Mouse (Mus musculus) heart, postnatal 25 days (tissue): ENCODE measurements around the gene Plekha7. TPM values are rescaled to one million over a fixed set of nuclear protein-coding genes. Genes with fewer than 3 reads are reported as not detected.

ENCODE experiments used
- DNase-seq: peaks from one replicate; pipeline ENCODE4 v3.0.0; 2022; ENCODE audit warnings: low spot score
- intact Hi-C: fragments of 180-260 bp; cut with DNase I; formaldehyde crosslinking; loops from one replicate; pipeline ENCODE4 v1.15.1; 2025
- total RNA-seq, 2 experiments: library from RNA; stranded (reverse); gene quantifications; 2 replicates each; pipeline ENCODE4 v1.2.3; 2021

Gene Plekha7
- total RNA-seq, 2 experiments from 2014 or later, result 6.7 to 6.8 TPM

DNA sequence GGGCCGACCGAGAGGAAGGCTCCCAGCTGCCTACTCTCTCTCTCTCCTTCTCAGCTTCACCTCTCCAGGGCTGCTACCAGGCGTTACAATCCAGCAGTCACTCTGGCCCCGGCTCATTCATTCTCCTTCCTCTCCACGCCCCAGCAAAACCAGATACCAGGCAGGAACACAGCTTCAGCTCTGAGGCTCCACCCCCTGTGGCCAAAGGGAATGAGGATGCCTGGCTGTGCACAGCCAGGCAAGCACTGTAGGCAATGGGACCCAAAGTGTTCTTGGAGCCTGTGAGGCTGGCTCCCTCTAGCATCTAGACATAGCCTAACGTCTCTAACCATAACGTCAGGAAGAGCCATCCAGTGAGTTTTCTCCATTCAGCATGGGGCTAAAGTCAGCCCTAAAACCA, 109.8 kb downstream of the Plekha7 start:
- DNase-seq, result no peak
- intact Hi-C loops, result loop anchor here (2.0 kb wide), 1 partner anchor 36 kb away; no protein-coding TSS in a partner anchor

DNA sequence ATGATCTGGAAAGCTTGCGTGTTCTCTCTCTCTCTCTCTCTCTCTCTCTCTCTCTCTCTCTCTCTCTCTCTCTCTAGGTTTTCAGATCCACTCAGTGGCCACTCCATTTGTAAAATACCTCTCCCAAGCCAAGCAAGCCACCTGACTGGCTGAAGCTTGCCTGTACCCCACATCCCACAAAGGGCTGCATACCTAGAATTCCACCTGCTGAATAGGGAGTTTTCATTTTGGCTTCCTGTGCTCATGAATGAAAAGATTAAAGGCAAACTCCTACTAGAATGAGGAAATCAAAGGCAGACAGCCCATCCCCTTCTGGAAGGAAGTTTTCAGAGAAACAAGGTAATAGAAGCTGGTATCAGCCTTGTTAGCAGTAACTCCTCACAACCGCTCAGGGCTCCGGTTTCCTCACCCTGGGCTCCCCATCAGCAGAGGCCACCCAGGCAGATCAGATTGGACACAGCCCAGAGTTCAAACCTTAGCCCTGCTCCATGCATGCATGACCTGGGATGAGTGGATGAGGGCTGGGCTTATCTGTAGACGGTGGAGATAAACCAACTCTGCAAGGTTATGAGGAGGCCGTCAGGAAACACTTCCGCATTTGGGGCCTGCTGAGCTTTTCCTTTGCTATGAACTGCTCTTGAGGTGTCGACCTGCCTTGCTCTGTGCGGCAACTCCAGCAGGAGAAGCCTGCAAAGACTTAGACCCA, 111.0 kb downstream of the Plekha7 start:
- DNase-seq, result no peak
- intact Hi-C loops, result no loop called here

DNA sequence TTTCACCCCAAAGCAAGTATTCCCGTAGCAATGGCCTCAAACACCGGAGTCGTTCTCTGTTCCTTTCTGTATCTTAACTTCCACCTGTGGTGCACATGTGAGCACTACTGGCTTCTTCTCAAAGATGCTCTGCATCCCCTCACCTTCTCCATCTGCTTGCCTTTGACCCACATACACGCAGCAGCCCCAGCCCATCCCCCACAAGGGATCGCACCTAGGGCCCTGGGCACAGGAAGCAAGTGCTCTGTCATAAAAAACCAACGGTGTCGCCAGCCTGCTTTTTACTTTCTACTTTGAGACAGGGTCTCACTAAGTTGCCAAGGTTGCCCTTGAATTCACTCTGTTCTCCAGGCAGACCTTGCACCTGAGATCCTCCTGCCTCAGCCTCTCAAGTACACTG, 113.2 kb downstream of the Plekha7 start:
- no peak for DNase-seq
- intact Hi-C loops, result no loop called here

DNA sequence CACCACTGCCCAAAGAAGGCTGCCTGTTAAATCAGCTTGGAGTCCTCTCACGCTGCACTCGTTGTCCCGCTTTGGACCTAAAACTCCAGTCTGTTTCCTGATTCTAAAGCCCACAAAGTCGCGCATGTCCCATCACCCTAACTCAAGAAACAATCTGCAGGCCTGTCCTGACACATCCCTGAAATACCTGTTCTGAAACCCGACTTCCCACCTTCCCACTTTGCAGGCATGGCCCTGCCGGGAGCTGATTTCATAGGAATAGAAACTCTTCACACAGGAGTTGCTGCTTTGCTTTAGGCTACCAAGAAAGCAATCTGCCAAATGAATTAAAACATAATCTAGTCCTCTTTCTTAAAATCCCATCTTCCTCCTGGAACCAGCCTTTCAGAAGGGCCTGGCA, 115.2 kb downstream of the Plekha7 start:
- intact Hi-C loops, result no loop called here
- DNase-seq, result no peak

DNA sequence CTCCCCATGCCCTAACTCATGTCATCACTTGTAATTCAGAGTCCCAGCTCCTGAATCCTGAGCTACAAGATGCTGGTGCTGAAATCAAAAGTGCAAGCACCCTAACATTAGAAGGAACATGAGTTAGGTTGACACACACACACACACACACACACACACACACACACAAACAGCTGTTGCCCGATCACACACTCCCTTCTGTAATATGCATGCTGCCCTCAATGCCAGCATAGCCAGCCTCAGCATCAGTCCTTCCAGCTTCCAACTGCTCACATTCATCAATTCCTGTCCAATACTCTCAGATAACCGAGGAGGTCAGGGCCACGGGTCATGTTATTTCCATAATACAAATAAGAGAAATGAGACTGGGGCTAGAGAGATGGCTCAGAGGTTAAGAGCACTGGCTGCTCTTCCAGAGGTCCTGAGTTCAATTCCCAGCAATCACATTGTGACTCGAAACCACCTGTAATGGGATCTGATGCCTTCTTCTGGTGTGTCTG, 116.0 kb downstream of the Plekha7 start:
- intact Hi-C loops, result no loop called here
- DNase-seq, result no peak

DNA sequence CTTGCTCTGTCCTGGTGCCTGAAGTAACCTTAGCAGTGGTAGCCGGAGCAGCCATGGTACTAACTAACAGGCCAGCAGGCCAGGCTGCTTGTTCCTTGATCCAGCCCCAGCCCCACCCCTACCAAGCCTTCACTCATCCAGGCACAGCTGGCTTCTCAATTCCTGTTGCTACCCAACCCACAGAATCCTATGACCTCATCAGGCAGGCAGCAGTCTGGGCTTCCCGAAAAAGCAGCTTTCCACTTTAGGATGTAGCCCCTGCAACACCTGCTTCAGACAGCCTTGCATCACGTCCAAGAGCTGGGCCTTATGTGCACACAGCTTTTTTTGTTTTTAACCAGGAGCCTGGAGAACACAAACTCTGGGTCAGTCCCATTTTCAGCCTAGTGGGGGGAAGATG, 117.0 kb downstream of the Plekha7 start:
- intact Hi-C loops, result no loop called here

DNA sequence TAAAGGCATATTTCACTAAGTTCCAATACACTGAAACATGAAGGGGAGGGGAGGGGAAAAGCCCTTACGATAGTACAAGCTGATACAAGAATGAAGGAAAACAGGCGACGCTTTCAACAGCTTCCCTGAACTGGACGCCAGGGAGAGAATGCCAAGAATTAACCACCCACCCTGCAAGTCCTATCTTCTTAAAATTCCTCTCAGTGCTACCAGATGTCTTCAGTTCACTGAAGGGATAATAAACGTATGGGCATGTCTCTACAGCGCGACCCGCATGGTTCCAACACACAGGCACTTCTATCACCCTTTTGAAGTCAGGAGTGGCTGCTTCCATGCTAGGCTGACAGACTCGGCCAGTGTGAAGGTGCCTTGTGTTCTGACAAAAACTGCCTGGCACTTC, 118.5 kb downstream of the Plekha7 start:
- no peak for DNase-seq

More for the DNA sequence above, 117.0 kb downstream of the Plekha7 start:
- DNase-seq, result no peak

DNA sequence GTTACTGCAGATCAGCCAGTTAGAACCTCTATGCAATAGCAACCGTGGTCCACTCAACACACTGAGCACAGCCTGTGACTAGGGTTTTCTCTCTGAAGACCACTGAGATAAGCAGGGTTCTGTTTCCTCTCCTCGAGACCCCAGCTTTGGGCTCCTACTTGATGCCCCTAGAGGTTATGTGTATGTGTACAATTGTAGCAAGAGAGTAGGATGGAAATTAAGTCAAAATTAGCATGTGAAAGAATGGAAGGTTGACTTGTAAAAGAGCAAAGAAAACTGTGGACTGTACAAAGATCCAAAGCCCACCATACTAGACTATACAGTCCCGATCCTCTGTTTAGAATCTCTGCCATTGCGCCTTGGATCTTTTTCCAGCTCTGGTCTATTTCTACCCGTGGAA, 119.8 kb downstream of the Plekha7 start:
- intact Hi-C loops, result no loop called here
- no peak for DNase-seq

More for the DNA sequence above, 118.5 kb downstream of the Plekha7 start:
- intact Hi-C loops, result no loop called here

DNA sequence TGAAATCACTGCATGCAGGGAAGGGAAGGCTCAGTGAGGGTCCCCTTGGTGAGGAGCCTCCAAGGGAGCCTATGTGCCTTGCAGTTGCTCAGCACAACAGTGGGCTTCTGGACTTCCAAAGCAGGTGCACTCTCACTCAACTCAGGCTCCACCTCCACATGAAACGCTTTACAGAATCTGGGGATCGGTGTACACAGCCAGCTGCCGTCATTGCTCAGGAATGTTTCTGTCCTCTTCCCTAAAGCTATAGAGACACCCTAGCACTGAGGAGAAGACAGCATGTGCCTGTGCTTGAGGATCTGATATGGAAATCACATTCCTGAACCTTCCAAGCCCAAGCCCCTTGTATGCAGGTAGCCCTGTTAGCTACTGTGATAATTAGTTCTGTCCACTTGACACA, 120.7 kb downstream of the Plekha7 start:
- intact Hi-C loops, result no loop called here
- no peak for DNase-seq

DNA sequence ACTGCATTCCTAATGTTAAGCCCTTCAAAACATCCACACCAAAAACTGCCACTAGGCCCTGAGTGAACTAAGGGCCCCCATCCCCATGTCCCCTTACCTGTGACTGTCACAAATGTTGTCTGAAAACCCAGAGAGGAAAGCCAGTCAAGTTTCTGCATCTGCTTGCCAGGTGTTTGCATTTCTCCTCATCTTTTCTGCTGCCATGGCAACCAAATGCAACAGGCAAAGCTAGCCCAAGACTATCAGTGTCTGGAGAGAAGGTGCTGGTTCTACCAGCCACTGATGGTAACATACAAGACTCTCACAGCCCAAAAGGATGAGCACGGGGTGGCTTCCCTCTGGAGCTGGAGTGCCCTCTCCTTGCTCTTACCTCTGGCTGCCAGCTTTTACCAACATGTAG, 121.3 kb downstream of the Plekha7 start:
- no peak for DNase-seq
- intact Hi-C loops, result no loop called here

DNA sequence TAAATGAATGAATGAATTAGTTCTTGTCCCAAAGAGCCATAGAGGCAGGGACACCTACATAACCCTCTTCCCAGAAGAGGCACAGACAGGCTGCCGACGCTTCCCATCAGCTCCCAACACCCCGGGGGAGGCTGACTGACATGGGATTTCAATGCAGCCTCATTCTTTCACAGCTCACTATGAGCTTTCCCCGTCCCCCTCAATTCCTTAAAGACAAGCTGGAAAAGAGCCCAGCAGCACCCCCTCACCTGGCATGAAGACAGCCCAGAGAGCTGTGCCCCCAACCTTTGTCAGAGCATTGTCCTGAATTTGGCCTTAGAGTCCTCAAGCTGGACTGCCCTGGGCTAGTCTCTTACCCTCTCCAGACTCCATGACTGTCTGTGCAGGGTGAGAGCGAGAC, 122.0 kb downstream of the Plekha7 start:
- intact Hi-C loops, result no loop called here
- no peak for DNase-seq

DNA sequence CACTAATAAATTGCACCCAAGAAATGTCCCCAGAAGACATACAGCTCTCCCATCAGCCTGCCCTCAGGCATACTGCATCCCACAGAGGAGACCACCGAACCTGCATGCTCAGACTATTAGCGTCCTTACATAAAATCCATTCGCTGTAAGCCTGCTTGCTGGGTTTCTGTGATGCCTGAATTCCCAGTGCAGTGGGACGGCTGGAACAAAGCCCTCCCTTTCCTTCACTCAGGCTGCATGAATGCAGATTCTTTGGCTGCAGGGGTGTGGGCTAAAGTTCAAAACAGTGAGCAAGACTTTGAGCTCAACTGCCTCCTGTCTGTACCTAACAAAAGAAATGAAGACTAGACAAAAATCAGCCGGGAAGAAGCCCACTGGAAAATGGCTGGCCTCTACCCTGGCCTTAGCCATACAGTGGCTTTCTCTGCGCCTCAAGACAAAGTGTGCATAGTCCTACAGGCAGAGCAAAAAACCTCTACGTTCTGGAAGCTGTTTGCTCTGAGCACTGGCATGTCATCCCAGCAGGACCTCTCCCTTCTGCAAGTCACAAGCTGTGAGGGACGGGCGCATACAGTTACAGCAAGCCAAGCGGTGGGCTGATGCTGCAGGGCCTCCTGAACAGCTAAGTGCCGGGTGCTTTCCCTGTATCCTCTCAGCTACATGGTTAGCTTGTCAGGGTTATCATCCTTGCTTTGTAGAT, 123.7 kb downstream of the Plekha7 start:
- intact Hi-C loops, result no loop called here
- DNase-seq, result no peak

DNA sequence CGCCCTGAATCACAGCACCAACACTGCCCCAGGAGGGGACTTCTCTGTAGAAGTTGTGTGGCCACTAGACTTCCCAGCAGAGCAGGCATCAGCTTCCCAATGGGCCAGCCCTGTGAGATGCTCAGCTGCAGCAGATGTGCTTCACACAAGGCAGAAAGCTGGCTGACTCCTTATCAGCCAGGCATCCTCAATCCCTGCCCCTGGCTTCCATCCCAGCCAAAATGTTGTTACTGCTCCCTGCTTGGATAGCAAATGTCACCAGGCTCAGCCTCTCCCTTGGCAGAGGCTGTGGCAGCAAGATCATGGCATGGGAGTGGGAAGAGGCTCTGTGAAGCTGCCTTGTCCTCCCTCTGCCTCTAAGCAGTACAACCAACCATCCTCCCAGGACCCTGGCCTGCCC, 125.7 kb downstream of the Plekha7 start:
- intact Hi-C loops, result no loop called here
- no peak for DNase-seq

DNA sequence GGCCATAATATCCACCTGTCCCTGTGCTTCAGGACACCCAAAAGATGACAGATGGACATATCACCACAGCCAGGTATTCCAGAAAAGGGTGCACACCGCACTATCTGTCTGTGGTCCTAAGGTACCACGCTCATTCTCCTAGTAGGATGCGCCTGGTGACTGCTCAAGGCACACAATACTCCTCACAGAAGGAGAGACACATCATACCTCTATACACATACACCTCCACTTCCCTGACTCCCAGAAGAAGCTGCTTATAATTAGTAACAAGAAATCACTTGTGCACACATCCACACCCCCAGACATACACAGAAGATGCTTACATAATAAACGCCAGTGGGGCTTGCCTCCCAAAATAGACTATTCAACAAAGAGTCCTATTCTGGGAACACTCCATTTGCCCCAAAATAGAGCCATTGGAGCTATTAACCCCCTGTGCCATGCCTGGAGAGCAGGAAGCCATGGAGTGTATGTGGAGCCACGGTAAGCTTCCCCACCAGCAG, 126.7 kb downstream of the Plekha7 start:
- DNase-seq, result no peak
- intact Hi-C loops, result no loop called here

DNA sequence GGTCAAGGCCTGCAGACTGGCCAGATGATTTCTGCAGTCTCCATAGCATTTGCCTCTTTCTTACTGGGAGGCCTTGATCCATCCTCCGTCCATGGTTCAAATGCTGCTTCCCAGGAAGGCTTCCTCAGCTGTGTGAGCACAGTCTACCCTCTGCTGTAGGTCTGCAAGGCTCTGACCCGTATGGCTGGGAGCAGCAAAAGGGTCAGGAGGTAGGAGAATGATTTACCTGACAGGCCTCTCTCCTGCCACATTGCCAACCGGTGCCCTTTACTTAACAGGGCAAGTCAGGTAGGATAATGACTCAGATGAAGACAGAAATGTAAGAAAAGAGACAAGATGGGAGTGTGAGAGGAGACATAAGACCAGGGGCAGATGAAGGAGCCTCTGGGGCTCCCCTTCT, 129.3 kb downstream of the Plekha7 start:
- DNase-seq, result no peak
- intact Hi-C loops, result no loop called here

DNA sequence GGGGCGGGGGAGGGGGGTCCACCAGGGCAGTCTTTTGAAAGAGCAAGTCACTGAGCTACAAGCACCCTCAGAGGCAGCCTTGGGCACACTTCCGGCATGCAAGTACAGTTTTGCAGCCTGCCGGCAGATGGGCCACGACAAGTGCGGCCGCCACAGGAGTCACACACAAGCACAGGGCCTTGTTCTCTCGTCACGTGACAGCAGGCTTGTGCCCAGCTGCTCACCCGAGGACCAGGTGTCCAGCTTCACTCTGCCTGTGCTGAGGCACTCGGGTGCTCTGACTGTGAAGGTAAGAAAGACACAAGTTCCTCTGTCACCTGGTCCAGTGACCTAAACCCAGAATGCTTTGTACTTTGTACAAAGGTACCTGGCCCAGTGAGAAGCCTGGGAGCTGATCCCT, 135.4 kb downstream of the Plekha7 start:
- intact Hi-C loops, result no loop called here
- no peak for DNase-seq

DNA sequence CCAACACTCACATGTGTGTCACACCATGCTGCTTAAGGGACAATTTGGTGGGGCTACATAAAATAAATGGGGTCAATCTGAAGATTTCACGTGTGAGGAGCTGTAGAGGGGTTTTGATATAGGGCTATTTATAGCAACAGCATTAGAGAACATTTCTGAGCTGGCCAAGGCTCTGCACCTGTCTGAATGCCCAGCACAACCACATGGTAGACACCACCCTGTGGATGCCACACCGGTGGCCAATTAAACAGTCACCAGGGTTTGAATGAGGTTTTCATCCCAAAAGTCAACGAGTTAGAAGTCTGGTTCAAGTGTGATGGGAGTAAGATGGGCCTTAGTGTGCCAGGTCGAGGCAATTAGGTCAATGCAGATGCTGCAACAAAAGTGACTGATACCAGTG, 138.8 kb downstream of the Plekha7 start:
- DNase-seq, result no peak
- intact Hi-C loops, result no loop called here

DNA sequence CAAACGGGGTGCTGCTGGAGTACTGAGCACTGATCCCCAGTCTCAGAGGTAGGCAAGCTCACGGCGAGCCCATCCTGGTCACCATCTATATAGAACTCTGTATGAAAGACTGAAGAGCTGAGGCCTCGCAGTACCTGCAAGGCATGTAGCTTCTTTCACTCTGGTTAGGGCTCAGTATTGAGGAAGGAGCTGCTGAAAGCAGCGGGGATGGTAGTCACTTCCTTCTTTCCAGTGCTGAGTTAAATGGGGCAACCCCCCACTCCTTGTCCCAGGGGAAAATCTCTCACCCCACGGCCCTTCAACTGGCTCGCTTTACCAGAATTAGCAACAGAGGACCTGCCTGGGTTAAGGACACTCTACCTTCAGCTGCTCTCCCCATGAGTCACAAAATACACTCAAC, 140.0 kb downstream of the Plekha7 start:
- intact Hi-C loops, result no loop called here
- DNase-seq, result no peak

DNA sequence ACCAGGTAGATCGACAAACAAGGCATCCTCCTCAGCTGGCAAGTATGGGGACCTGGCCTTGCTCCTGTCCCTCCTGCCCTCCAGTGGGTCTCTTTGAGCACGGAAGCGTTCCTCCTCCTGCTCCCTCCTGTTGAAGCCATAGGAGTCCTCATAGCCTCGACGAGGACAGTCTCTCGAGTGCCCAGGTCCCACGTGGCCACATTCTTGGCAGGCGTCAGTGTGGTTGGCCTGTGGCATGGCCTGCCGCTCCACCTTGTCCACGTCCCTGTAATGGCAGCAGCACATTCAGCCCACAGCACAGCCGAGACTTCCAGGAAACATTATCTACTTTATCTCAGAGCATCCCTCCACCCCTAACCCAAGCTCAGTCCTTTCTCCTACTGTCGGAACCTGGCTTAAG, 143.9 kb downstream of the Plekha7 start:
- no peak for DNase-seq
- intact Hi-C loops, result loop anchor here (5.0 kb wide), 1 partner anchor 158 kb away; no protein-coding TSS in a partner anchor

DNA sequence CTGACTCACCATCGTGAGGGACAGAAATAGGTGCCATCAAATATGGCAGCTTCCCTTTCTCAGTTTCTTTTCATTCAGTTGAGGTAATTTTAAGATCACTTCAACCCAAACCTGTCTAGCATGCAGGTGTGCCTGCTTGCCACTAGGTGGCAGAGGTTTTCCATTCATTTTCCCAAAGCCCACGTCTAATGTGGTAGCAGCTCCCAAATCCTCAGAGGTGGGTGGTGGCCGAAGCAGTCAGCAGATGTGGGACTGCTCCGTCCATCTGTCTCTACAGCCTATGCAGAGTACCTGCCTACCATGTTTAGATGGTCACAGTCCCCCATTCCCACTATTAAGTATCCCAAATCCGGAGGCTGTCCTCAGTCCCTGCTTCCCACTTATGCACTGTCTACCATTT, 146.6 kb downstream of the Plekha7 start:
- intact Hi-C loops, result loop anchor here (1.0 to 5.0 kb wide), 2 partner anchors 86 to 161 kb away; no protein-coding TSS in a partner anchor
- no peak for DNase-seq

DNA sequence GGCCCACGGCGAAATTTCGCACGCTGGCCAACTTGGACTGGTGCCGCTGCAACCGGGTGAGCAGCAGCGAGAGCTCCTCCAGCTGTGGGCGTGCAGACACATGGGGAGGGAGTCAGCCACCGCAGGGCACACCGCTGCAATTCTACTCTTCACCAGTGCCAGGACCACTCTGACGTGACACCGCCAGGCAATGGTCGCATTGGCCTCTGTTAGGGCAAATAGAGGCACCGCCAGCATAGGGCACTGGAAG, 151.4 kb downstream of the Plekha7 start:
- intact Hi-C loops, result no loop called here
- DNase-seq, result no peak
